Mouse (Mus musculus) urinary bladder, postnatal 36 days (tissue): ENCODE data around the gene Tab3.

Source experiments
- DNase-seq, 2 experiments: peaks; one replicate each; pipeline ENCODE4 v3.0.0; 2022; ENCODE audit warnings: low spot score in 2 of 2, mixed read lengths in 1 of 2

The Tab3 gene

DNA sequence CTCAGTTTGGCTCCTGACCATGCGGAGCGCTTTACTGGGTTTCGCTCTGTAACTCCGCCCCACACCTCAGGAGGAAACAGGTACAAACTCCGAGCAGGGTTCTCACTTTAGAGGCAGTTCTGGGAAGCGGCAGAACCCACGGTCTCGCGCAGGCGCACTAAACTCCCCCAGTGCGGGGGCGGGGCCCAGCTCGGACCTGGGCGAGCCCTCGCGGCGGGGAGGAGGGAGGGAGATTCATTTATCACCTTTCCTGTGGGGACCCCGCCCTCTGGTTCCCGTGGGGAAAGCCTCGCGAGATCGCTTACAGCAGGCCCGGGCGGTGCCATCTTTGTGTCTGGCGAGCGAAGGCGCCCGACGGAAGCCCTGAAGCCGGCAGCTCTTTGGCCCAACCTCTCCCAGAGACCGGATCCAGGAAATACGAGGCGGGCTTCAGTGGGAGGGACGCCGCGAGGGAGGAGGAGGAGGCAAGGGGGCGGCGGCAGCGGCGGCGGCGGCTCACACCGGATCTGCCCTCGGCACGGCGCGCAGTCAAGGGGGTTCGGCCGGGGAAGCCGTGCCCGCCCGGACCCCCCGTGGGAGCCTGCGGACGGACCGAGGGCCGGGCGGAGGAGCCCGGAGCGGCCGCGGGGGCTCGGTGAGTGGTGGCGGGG lies at the start of gene Tab3:
Gene Tab3 (plus strand): TSS at position 491 of the 650 bp plus-strand sequence.
- DNase-seq = peak; percentile 88 to 94

- DNase-seq = no peak
Measured at GRCm38 (mm10) chrX:85525545-85525944, 48.3 kb upstream of the Tab3 start.

DNA sequence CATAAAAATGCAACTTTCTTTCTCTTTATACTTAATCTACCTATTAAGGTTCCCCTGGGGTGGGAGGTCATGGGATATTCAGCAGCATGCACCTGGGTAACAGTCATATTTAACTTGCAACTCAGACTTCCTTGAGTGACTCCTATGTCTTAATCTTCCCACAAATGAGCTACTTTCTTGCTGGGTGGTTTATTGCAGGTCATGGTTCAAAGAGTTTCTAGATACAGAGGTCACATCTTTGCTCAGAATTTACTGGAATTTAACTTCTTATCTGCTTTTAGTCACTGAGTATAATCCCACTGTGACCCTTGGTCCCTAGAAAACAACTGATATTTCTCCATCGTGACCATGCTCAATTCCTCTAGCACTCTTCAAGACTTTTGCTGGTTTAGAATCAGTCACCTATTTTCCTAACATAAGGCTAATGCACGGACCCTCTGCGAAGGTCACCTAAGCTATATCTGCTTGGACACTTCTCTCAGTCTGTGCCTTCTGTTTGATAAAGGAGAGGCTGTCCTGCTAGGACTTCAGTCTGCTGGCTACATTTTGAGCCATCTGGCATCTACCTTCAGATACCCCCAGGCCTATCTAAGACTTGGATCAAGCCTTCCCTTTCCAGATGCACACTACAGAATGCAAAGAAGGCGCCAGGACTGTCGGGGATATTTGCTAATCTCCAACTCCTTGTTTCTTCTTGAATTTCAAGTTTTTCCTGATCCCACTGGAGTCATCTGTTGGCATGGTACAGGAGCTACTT lies 47.4 kb upstream of the Tab3 start:
- no peak for DNase-seq

DNA sequence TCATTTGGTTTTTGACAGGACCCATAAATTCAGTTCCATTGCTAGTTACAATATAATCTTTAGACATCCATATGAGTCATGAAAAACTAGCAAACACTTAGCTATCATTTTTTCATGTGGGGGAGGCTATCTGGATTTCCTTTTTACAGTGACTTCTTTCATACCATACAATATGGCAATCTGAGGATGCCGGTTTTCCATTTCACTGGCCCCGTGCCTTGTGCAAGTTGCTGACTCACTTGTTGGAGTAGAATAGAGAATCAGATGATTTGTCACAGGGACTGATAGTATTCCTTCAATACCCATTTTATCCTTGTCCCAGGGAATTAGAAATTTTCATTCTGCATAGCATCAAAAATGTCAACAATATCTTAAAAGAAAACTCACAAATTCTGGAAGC lies 14.9 kb upstream of the Tab3 start:
- DNase-seq = no peak

GRCm38 (mm10) chrX:85566256-85566655 lies 7.6 kb upstream of the Tab3 start:
- DNase-seq = no peak

DNA sequence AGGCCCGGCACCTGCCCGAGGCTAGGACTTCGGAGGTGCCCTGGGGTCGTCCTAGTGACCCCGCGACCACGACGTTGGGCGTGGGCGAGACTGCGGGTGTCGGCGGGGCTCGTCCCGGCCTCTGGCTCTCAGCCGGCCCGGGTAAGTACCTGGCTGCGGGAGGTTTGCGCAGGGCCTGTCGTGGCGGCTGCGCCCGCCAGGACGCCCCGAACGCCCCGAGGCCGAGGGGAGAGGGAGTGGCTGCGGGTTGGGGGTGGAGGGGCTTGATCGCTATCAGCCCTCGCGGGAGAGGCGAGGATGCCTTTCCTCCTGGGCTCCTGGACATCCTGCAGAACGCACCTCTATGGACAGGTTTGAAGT lies 340 bp downstream of the Tab3 start:
- peak in 1 of 2 experiments; percentile 2 for DNase-seq

DNA sequence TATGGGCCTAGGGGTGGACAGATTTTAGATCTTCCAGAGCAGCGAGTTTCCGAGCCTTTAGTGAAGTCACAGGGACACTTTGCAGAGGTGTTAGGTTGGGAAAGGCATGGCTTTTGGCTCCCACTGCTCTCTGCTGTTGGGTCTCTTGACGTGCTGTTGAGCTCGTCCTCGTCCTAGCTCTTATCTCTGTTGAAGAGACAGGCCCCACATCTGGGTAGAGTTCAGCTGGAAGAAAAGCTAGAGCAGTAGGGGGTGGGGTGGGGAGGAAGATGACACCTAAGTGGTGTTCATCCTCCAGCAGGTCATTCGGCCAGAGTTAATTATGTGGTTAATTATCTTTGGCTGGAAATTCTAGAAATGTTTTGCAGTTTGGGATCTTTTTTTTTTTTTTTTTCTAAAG lies 2.5 kb downstream of the Tab3 start:
- no peak for DNase-seq

GRCm38 (mm10) chrX:85580768-85581167 lies 6.9 kb downstream of the Tab3 start:
- DNase-seq = no peak

DNA sequence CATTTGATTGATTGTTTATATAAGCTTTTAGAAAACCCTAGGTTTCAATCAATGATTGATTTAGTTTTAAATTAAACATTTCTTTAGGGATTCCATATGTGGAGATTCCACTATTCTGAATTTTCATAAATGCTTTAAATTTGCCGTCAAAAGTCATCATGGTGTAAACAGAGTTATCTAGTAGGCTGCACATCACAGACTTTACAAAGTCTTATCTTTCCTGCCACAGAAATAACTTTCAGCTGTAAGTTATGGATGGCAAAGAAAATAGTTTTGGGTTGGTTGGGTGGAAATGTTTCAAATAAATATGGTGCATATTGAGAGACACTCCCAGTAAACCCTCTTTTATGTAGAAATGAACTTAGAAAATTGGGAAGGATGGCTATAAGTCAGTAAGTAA lies 8.7 kb downstream of the Tab3 start:
- no peak for DNase-seq

- no peak for DNase-seq
Measured at GRCm38 (mm10) chrX:85585575-85585974, 11.8 kb downstream of the Tab3 start.

DNA sequence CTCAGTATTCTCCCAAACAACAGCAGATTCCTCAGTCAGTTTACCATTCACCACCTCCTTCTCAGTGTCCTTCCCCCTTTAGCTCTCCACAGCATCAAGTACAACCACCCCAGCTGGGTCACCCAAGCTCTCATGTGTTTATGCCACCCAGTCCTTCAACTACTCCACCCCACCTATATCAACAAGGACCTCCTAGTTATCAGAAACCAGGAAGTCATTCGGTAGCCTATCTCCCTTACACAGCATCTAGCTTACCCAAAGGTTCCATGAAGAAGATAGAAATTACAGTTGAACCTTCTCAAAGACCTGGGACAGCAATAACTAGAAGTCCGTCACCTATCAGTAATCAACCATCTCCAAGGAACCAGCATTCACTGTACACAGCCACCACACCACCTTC lies 40.9 kb downstream of the Tab3 start:
- DNase-seq = no peak

DNA sequence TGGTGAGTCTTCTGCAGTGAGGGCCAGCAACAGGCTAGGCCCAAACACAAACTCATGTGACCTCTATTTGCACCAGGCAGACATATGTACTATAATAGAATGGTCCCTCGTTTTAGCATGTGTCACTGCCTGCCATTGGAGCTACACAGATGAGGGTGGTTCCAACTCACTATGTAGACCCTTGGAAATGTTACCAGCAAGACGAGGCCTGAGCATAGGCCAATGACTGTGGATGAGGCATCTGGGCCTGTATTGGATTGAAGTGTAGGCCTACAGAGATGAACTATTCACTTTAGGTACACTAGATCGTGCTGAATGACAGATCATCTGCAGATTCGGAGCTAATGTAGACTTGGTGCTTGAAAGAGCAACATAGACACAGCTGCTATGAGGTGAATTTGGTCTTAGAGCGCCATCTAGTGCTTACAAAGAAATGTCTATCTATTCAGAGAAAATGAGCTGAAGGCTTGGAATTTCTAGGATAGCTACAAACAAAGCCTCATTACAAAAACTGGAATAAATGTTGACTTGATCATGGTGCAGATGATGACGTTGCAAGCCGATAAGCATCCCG lies 72.5 kb downstream of the Tab3 start:
- no peak for DNase-seq

DNA sequence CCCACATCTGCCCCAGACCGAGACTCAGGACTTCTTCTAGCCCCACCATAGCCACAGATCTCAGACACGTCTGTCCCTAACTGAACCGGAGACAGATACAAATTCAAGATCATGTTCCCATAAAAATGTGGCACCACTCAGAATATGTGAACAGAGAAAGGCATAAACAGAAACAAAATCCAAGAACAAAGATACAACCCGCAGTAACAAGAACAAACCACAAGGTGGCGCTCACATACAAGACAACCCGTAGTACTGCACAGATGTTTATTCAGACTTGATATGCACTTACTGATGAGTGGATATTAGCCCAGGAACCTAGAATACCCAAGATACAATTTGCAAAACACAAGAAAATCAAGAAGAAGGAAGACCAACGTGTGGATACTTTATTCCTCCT lies 103.0 kb downstream of the Tab3 start:
- DNase-seq = peak in 1 of 2 experiments; percentile 2

DNA sequence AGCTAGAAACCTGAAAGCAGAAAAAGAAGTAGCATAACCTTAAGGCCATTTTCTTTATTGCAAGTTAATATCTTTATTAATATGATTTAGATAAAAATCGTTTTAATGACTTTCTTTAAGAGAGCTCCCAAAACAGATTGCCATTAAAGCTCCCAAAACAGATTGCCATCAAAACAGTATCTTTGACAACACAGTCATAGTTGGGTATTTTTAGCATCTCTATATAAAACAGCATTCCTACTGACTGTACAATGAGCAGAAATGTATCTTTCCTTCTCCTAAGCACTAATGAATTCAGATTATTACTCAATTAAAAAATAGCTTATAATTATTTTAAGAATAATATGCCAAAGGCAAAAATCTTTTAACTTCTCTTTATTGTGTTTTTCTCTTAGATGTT lies 108.3 kb downstream of the Tab3 start:
- no peak for DNase-seq

GRCm38 (mm10) chrX:85683723-85684122 lies 109.9 kb downstream of the Tab3 start:
- DNase-seq = no peak
